Mouse (Mus musculus) left cerebral cortex, adult 2 months (tissue): ENCODE measurements around the gene Hsp90ab1. TPM values are rescaled to one million over a fixed set of nuclear protein-coding genes. Genes with fewer than 3 reads are reported as not detected.

ENCODE experiments used
- DNase-seq, 2 experiments: peaks; one replicate each; pipeline ENCODE4 v3.0.0; 2021 to 2022; ENCODE audit warnings: low spot score in 2 of 2, mixed read lengths in 1 of 2; ENCODE audit errors: extremely low spot score in 1 of 2
- H3K27ac ChIP-seq: fragments of 200-600 bp; 2 replicates; pipeline ENCODE4 v1.8.1; 2022
- H3K4me3 ChIP-seq: fragments of 200-600 bp; 2 replicates; pipeline ENCODE4 v1.8.1; 2022
- CTCF ChIP-seq: fragments of 200-600 bp; IDR thresholded peaks from 2 replicates; pipeline ENCODE4 v1.8.1; 2022; ENCODE audit warnings: antibody characterized with exemption, mild to moderate bottlenecking, moderate library complexity
- intact Hi-C: fragments of 180-260 bp; cut with DNase I; formaldehyde crosslinking; loops from one replicate; pipeline ENCODE4 v1.15.1; 2025
- total RNA-seq, 2 experiments: library from RNA; stranded (reverse); gene quantifications; 2 replicates each; pipeline ENCODE4 v1.2.3; 2021

The Hsp90ab1 gene
- total RNA-seq, 2 experiments from 2014 or later, result 1,492 to 1,507 TPM

- intact Hi-C loops, result no loop called here
- DNase-seq, result no peak
Observed at GRCm38 (mm10) chr17:45554420-45554819, 18.7 kb downstream of the Hsp90ab1 start.

GRCm38 (mm10) chr17:45553065-45553464 lies 20.0 kb downstream of the Hsp90ab1 start:
- no peak for TF ChIP-seq CTCF
- DNase-seq, result no peak
- Histone ChIP-seq H3K27ac (no peak overlapping the region), H3K4me3 (no peak overlapping the region)
- intact Hi-C loops, result no loop called here

More at GRCm38 (mm10) chr17:45554420-45554819, 18.7 kb downstream of the Hsp90ab1 start:
- H3K4me3 ChIP-seq, result no peak overlapping the region
- no peak for TF ChIP-seq CTCF
- H3K27ac ChIP-seq, result no peak overlapping the region

GRCm38 (mm10) chr17:45551816-45552451 lies 21.1 kb downstream of the Hsp90ab1 start:
- DNase-seq, result peak; percentile 76 to 85
- peak; percentile 94 for TF ChIP-seq CTCF
- intact Hi-C loops, result loop anchor here (1.0 kb wide), 2 partner anchors 36 to 74 kb away; no protein-coding TSS in a partner anchor
- Histone ChIP-seq H3K27ac (no peak overlapping the region), H3K4me3 (no peak overlapping the region)

- intact Hi-C loops, result no loop called here
- Histone ChIP-seq H3K27ac (no peak overlapping the region), H3K4me3 (no peak overlapping the region)
- TF ChIP-seq CTCF, result no peak
- no peak for DNase-seq
Observed at GRCm38 (mm10) chr17:45551249-45551796, 21.7 kb downstream of the Hsp90ab1 start.

- TF ChIP-seq CTCF, result no peak
- Histone ChIP-seq H3K4me3 (peak overlapping the region; percentile 75), H3K27ac (peak overlapping the region; percentile 88)
- DNase-seq, result no peak
- intact Hi-C loops, result no loop called here
Observed at GRCm38 (mm10) chr17:45550253-45550652, 22.8 kb downstream of the Hsp90ab1 start.

- peak; percentile 65 to 74 for DNase-seq
- TF ChIP-seq CTCF, result no peak; the same call in 1 of the 2 replicates
- intact Hi-C loops, result no loop called here
- H3K27ac ChIP-seq, result peak within 1 kb of the TSS; percentile 88
- H3K4me3 ChIP-seq, result peak within 1 kb of the TSS; percentile 75
Observed at GRCm38 (mm10) chr17:45549617-45550181, 23.4 kb downstream of the Hsp90ab1 start, which contains the start of gene Tmem151b. TSS of gene Tmem151b (minus strand) at chr17:45549677.

- TF ChIP-seq CTCF, result peak; percentile 55
- H3K4me3 ChIP-seq, result peak overlapping the region; percentile 75
- intact Hi-C loops, result no loop called here
- DNase-seq, result peak; percentile 61 to 62
- H3K27ac ChIP-seq, result peak overlapping the region; percentile 88
Observed at GRCm38 (mm10) chr17:45548541-45549512, 24.2 kb downstream of the Hsp90ab1 start.

GRCm38 (mm10) chr17:45547461-45548190 lies 25.4 kb downstream of the Hsp90ab1 start:
- peak; percentile 15 for TF ChIP-seq CTCF
- intact Hi-C loops, result no loop called here
- DNase-seq, result no peak
- peak overlapping the region; percentile 75 for H3K4me3 ChIP-seq
- H3K27ac ChIP-seq, result peak overlapping the region; percentile 88

GRCm38 (mm10) chr17:45546941-45547340 lies 26.1 kb downstream of the Hsp90ab1 start:
- DNase-seq, result no peak
- intact Hi-C loops, result no loop called here
- H3K4me3 ChIP-seq, result peak overlapping the region; percentile 75; the same call in 1 of the 2 replicates
- H3K27ac ChIP-seq, result peak overlapping the region; percentile 48
- TF ChIP-seq CTCF, result no peak

- intact Hi-C loops, result no loop called here
- Histone ChIP-seq H3K4me3 (no peak overlapping the region), H3K27ac (peak overlapping the region; percentile 75)
- TF ChIP-seq CTCF, result no peak
- no peak for DNase-seq
Observed at GRCm38 (mm10) chr17:45545278-45545961, 27.7 kb downstream of the Hsp90ab1 start.

- Histone ChIP-seq H3K27ac (peak overlapping the region; percentile 75), H3K4me3 (no peak overlapping the region)
- intact Hi-C loops, result no loop called here
- no peak for DNase-seq
- no peak for TF ChIP-seq CTCF
Observed at GRCm38 (mm10) chr17:45544873-45545277, 28.2 kb downstream of the Hsp90ab1 start.
